Mouse (Mus musculus) embryo, embryonic 11.5 days (tissue): Measurements from ENCODE around the gene Fam189a1.
A peak's percentile ranks its signal among the peaks of the same experiment; 100 is the strongest.

Source experiments
- DNase-seq: peaks from one replicate; pipeline ENCODE4 v3.0.0-alpha.2; 2012; ENCODE audit warnings: low read depth, low spot score

Fam189a1 gene

DNA sequence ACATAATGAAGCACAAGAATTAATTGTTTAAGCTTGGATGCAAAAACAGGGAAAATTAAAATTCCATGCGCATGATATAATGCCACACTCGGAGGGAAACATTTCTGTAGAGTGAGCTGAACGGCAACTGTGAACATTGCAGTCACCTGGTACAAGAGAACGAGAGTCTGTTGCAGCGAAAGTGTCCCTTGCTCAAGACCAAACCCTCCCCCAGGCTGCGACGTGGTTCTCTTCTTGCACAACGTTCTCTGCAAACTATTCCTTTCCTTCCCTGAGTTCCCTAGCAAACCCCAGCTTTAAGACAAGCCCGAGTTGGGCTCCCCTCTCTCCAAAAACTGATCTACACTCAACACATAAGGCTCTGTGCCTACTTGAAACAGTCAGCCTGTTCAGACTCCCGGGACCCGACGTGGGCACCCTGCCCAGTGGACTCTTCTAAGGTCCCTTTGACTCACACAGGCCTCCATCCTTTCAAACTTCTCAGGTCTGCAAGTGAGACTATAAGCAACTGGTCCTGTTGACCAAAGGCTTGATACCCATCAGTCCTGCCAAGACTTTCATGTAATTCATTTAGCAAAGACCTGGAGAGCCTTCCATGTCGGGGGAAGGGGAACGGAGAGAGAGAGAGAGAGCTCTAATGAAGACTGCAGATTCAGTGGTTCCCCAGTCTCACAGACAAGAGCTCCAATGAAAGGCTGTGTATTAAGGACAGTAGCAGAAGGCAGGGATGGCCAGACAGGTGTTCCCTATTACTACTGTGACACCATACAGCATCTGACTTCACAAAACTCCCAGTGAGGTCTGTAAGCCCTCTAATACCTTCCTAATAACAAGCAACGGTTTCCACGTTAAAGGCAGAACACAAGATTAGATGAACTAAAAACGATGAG lies 51.9 kb downstream of the Fam189a1 start:
- no peak for DNase-seq

DNA sequence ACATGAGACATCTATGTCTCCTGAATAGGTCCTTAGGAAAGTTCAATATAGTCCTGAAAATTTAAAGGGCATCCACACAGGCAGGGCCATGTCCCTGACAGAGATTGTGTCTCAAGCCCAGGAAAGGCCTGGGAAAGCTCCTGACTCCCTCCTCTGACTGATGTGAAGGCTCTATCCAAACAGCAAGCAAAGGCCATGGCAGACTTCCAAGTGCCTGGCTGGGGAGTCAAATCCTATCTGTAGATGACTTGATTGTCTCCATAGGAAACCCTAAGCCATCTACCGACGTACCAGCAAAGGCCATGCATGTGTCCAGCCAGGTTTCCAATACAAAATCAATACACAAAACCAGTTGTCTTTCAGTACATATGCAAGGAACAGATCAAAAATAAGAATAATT lies 54.7 kb downstream of the Fam189a1 start:
- DNase-seq, result no peak

DNA sequence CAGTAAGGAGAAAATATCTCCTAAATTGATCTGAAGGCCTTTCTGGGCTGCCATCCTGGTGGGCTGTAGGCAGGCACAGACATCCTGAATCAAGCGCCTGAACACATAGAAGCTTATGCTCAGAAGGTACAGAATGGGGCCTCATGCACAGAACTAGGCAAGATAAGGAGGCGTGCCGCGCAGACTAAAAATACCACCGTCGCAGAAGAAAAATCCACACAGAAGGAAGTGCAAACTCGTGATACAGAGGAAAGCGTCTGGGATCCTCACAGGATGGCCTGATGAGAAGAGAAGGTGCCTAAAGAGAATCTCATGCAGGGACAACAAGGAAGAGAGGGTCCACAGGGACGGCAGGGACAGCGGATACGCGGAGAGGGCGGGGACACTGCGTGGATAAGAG lies 58.7 kb downstream of the Fam189a1 start:
- DNase-seq, result no peak

DNA sequence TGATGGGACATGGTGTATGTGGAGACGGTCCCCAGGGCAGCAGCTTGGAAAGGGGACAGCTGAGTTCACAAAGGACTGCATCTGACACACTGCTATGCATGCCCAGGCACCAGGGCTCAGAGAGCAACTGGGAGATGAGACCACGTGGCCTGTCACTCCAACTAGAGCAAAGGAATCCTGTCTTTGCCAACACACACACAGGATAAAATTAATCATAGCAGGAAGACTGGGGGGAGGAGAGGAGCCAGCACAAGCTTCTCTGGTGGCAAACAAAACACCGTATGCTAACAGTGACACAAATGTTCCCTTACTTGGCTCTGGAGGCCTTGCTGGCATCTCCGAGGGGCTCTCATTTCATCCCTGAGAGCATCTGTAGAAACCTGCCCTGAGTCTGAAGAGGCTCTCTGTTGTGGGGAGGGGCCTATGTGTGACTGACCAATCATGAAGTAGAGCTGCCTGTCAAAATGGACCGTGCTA lies 60.7 kb downstream of the Fam189a1 start:
- DNase-seq, result no peak

DNA sequence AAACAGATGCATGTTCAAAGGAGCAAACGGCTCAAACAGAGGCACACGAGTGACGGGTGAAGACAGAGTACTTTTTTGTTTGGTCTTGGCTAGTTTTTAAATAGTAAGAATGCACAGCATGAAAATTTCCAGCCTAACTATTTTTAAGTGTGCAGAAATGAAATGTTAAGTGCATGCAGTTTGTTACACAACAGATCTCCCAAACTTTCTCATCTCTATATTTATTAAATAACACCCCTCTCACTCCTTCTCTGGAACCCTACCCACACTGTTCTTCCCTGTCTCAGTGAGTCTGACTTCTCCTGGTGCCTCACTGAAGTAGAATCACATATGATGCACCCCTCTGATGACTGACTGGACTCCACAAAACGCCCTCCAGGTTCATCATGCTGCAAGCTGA lies 63.1 kb downstream of the Fam189a1 start:
- DNase-seq, result no peak

DNA sequence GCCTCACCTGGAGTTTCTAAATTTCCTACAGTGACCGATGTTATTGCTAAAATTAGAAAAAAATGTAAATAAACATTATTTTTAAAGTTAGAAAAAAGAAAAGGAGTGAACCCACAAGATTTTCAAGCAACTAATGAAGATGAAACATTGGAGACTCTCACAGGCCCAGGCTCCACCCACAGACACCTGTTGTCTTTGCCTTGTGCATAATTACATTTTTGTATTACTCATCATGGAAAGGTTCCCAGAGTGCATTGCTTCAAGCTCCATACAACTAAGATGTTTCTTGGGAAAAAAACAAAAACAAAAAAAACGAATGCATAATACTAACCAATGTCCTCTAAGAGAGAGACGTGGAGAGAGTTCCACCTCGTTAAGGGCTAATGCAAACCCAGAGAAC lies 64.9 kb downstream of the Fam189a1 start:
- DNase-seq, result no peak

DNA sequence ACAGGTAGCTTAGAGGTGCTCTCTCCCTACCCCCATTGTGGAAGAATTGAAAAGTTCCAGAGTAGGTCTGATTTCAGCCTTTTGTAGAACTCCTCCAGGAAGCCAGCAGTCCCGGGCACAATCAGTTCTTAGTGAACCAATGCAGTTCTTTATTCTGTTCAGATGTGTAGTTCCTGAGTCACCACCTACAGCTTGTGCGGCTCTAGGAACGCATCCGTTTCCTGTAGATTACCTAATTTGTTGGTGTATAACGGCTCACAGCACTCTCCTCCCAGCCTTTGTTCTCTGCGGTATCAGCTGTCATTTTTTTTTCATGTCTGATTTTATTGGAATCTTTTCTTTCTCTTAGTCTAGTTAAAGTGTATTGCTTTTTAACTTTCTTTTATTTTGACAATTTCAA lies 70.4 kb downstream of the Fam189a1 start:
- no peak for DNase-seq

DNA sequence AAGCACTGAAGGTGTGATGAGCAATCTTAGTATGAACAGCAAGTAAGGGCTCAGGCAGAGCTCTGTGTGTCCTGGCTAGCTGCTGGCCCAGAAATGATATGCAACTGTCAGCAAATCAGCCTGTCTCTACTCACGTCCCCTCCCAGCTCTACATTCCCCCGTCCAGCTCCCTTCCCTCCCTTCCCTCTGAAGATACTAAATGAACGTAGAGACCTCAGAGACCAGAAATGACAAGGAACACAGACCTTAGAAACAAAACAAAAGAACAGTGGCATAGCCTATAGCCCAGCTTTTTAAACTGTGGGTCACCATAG lies 73.6 kb downstream of the Fam189a1 start:
- no peak for DNase-seq

DNA sequence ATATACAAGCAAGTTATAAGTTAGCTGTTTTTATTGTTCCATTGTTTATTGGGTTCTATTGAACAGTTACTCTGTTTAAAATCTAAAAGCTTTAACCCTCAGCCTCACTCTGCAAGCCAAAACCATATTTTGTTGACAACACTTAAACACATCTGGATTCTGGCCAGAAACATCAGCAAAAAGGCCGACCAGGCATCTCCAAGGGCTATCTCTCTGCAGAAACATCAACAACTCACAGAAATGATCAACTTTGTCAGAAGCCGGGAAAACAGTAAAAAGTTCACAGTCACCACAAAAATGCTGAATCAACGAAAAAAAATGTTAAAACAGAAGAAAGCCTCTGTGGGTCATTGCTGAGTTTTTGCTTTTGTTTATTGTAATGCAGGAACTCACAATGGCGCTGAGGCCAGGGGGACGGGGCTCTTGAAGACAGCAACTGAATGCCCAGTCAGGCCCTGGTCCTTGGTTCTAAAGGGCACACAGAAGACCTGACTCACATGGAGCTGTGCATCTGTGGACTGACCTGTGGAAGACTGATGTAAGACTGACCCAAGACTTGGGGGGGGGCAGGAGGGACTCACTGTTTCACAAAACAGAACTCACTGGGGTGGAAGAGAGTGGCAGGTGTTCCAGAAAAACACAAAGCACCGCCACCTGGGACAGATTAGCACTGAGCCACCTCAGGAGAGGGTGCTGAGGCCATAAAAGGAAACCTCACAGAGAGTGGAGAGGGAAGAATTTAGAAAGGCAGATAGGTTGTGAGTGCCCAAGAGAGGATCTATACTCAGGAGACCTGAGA lies 74.2 kb downstream of the Fam189a1 start:
- no peak for DNase-seq

DNA sequence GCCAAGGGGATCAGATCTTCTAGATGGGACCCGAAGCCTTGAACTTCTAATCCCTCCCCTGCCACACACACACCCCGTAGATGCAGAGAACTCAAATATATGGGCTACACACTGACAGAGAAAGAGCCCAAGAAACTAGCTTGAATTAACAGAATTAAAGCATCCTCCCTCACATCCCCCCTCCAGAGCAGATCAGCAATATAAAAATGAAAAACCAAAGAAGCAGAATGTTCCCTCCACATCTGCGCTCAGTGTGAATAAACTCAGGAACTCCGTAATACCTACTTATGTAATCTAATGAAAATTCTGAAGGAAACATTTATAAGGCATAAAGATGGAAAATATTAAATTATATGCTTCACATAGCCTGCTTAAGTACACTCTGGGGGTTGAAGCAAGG lies 80.2 kb downstream of the Fam189a1 start:
- DNase-seq, result no peak

DNA sequence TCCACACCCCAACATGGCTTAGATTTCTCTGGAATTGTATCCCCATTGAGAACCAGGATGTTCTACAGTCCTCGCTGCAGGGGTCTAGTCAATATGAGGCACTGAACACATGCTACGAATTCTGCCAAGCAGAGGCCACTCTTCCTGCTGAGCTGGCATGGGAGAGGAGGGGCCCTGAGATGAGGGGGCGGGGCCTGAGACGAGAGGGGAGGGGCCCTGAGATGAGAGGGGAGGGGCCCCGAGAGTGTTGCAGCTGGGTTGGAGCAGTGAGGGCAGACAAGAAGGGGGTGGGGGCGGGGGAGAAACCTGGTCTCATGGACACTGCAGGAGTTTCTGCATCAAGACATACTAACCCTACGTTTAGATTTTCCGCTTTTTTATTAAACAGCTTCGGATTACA lies 82.2 kb downstream of the Fam189a1 start:
- DNase-seq, result no peak

DNA sequence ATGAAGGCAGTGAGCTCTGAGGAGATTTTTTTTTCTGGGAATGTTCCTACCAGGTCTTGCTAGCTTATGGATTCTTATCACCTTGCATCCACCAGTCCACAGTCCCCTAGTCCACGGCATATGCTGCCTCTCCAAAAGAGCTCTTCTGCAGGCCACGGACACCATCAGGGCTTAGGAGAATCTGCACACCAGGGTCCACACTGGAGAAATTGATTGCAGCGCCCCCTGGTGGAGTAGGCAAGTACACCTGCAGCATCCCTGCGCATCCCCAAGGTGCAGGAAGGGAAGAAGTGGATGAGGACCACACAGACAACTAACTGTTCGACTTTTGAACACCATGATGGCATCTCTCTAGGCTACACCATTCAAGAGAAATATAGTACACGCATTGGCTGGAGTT lies 82.8 kb downstream of the Fam189a1 start:
- DNase-seq, result peak; percentile 24

DNA sequence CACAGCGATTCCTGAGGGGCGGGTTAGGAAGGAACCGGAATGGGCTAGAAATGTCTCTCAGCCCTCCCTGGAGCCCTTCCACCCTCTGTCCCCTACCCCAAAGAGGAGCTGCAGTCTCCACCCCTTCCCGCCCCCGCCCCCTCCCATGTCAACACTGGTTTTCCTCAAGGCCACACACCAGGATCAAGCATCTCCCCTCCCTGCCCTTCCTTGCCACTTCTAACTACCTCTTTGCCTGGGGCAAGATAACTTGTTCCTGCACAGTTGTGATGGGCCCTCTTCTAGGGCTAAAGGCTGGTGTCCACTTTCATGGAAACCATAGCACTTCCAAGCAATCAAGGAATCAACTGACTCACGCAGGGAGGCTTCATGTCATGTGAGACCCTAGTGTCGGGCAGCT lies 90.2 kb downstream of the Fam189a1 start:
- DNase-seq, result no peak

DNA sequence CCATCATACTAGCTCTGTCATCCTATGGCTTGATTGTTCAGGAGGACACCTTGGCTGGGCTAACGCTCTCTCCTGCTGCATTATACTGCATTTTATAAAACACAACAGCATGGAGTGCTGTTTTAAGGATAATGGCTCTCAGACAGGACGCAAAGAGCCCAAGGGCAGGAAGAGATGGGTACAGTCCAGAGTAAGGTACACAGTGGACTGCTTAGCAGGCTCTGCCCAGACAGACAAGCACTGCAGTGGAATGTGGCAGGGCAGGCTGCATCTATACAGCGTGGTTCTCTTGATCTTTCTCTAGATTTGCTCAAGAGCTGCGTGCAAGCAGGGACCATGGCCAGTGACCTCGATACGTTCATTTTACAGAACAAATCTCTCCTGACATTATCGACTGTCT lies 90.9 kb downstream of the Fam189a1 start:
- DNase-seq, result no peak

DNA sequence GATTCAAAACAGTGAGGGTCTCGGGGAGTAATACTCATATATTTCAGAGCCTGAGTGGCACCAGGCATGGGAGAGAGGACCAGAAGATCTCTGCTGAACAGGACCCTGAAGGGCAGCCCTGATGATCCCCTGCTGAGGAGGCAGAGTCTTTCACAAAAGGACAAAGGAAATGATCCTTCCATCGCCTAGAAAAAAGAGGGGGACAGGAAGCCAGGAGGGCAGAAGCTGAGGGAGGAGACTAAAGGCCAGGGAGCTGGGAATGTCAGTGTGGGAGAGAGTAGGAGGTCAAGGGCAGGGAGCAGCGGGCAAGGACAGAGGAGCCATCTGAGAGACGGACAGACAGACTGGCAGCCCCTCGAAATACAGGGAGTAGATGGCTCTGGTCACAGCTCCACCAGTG lies 91.7 kb downstream of the Fam189a1 start:
- no peak for DNase-seq

DNA sequence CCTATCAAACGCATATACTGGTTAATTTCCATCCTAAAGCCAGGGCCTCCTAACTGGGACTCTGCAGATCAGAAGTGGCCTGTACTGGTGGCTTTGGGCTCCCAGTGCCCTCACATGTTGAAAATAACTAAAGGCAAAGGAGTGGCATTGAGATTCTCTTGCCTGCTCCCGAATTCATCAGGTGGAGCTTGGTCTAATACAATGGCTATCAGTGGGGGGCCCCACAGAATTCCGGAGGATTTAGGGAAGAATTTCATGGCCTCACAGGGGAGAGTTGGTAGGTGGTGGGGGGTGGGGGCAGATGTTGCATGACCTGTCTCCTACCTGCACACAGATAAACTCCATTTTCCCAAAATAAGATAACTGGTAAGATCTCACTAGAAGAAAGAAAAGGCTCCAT lies 92.3 kb downstream of the Fam189a1 start:
- no peak for DNase-seq

DNA sequence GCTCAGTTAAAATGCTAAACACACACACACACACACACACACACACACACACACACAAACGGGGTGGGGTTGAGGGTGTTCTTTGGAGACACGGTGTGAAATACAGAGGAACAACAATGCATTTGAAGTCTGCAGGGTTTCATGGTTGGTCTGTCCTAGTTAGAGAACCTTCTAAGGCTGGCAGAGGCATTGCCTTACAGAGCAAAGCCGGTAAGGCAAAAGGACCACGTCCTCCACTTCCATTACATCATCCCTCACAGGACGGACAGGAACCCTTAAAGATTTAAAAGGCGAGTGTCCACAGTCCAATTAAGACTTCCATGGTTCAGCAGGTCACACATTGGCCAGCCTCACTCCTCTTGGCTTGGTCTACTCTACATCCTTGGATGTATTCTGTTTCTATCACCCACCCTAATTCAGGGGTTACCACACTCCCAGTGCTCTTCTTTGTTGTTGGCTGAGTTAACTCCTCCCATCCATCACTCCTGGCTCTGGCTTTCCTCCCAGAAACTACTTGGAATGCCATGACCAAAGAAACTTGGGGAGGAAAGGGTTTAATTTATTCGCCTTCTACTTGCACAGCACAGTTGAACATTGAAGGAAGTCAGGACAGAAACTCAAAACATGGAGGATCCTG lies 96.1 kb downstream of the Fam189a1 start:
- no peak for DNase-seq

DNA sequence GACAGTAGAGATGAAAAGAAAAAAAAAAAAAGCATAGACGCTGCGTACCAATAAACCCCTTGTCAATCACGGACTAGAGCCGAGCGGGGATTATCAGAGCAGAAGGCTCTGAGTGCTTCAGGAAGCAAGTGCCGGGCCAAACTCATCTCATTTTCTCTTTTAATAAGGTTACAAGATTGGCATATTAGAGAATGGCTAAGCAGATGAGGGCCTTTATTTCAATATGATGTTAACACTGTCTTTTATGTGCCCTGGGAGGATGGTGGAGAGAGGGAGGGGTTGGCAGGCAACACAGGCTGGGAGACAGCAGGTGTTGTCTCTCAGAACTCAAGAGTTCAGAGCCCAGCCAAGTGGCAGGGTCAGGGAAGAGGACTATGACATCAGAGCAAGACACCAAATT lies 99.5 kb downstream of the Fam189a1 start:
- no peak for DNase-seq

DNA sequence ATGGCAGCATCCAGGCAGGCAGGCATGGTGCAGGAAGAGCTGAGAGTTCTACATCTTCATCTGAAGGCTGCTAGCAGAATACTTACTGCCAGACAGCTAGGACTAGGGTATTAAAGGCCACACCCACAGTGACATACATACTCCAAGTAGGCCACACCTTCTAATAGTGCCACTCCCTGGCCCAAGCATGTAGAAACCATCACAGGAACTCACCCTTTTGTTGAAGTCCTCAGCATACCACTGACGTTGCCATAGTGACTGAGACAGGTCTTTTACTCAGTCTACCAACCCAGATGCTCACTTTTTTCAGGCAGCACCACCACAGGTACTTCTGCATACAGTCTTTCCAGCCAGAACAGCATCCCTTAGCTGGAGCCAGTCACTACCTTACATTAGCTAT lies 104.4 kb downstream of the Fam189a1 start:
- no peak for DNase-seq

DNA sequence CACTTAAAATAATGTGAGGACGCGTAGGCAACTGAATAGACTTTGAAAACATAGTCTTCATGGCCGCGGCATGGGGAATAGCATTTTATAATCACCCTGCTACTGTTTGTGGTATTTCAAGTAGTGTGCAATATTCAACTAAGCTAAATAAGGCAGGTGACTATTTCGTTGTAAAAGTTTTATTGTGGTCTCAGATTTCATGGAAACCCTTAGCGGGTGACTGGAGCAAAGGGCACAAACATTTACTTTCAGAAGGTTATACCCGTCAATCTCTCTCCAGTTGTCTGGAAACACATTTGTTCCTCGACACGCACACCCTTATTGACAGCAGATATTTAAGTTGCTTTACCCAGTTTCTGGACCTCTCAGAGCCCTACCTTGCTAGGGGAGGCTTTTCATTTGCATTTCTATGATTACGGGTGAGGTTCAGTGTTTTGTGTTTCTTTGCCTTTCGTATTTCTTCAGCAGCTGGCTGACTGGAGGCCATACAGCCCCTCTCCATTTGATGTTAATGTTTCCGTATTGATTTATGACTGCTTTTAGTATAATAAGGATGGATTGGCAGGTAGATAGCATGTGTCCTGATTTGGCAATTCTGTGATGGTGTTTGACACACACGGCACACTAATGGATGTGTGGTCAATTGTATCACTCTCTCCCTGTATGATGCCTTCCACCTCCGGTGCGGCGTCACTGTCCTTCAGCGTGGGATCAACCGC lies 107.0 kb downstream of the Fam189a1 start:
- no peak for DNase-seq

DNA sequence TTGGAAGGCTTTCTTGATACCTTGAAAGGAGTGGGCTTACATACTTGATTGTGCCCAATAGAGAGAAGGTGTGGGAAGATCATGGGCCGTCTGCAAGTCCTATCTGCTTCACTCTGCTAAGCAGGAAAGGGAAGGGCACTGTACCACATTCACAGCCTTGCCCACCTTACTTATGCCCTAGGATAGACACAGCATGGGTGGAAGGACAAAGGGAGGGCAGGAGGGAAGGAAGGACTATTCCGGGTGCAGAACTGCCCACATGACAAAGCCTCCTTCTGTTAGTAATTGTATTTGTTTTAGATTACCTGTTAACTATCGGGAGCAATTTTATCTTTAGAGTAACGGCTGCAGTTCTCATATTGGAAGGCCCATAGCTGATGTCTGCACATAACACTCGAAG lies 108.7 kb downstream of the Fam189a1 start:
- no peak for DNase-seq

DNA sequence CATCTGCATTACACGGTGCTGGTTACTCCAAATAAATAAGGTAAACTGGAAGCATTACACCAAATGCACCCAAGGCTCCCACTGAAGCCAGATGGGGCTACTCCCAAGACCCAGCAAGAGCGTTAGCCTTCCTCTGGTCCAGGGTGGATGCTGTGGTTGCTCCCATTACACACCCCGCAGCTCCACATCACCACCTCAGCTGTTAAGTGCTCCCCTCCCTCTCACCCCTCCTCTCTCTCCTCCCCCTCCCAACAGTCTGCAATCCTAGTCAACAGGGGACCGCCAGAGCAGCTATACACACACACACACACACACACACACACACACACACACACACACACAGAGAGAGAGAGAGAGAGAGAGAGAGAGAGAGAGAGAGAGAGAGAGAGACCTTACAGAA lies 109.7 kb downstream of the Fam189a1 start:
- DNase-seq, result no peak
